12 mouse cellular contexts compared by ENCODE assay signal in genomic region chrY:90742261-90743052, GRCm38 (mm10). TPM values are rescaled to one million over a fixed set of nuclear protein-coding genes. Genes with fewer than 3 reads are reported as not detected.
DNase-seq lines count a peak whose midpoint lies in the region; ATAC-seq and TF ChIP-seq lines count a peak whose summit lies in the region.
"Not testable (repeated sequence)": the region's sequence is repeated elsewhere in the genome, so short reads cannot be mapped to it uniquely, and the experiment has no call there.
"Had no signal": no experiment of that assay in that cellular context is flagged by ENCODE, and none has a peak within 500 bp of the region (broad histone marks: within the 10 kb centered on the region; RNA-seq: fewer than 3 reads in every experiment).

No protein-coding gene starts in this region.

- not testable (repeated sequence) for H3K27ac ChIP-seq in forebrain, embryonic 16.5 days (ENCODE audit: low read length); hindbrain, embryonic 14.5 days; left cerebral cortex, adult 2 months
- peak overlapping the region; percentile 21; the same call in 1 of the 2 replicates for H3K27ac ChIP-seq in midbrain, embryonic 13.5 days

- peak; percentile 21 for ATAC-seq in forebrain, embryonic 16.5 days
- ATAC-seq in hindbrain, embryonic 14.5 days (ENCODE audit: low FRiP score), result not testable (repeated sequence)
- peak; percentile 12; the same call in 1 of the 2 replicates for ATAC-seq in midbrain, embryonic 13.5 days

- intact Hi-C loops in left cerebral cortex, adult 2 months (cut with DNase I), result not testable (repeated sequence)

- not testable (repeated sequence) for H3K4me2 ChIP-seq in forebrain, embryonic 16.5 days (ENCODE audit: low read length); hindbrain, embryonic 14.5 days (replicated peaks); midbrain, embryonic 13.5 days (replicated peaks)

- H3K27me3 ChIP-seq in forebrain, embryonic 16.5 days (replicated peaks; ENCODE audit: control insufficient read depth, insufficient read depth, low read length); hindbrain, embryonic 14.5 days (ENCODE audit: control insufficient read depth, insufficient read depth, low read length); midbrain, embryonic 13.5 days: not testable (repeated sequence)

- H3K9ac ChIP-seq in forebrain, embryonic 16.5 days (replicated peaks; ENCODE audit: low read depth, low read length); hindbrain, embryonic 14.5 days; midbrain, embryonic 13.5 days (replicated peaks): not testable (repeated sequence)

- not testable (repeated sequence) for H3K4me3 ChIP-seq in forebrain, embryonic 16.5 days (replicated peaks; ENCODE audit: low read length); hindbrain, embryonic 14.5 days (replicated peaks; ENCODE audit: low read length); left cerebral cortex, adult 2 months; midbrain, embryonic 13.5 days (replicated peaks)

- H3K36me3 ChIP-seq in forebrain, embryonic 16.5 days (ENCODE audit: control insufficient read depth, insufficient read depth), result peaks cover 22% of the 10 kb centered on the region
- peaks cover 44% of the 10 kb centered on the region for H3K36me3 ChIP-seq in hindbrain, embryonic 14.5 days (replicated peaks; ENCODE audit: control insufficient read depth, insufficient read depth)
- H3K36me3 ChIP-seq in midbrain, embryonic 13.5 days, result peaks cover 48% of the 10 kb centered on the region

- DNase-seq in NIH3T3 (ENCODE audit: low read depth), result peak; percentile 86
- peak; percentile 21 to 47 for DNase-seq in cerebellum, postnatal 4 days (ENCODE audit: low spot score in 2 of 2)
- DNase-seq in hindbrain, embryonic 14.5 days (ENCODE audit: low spot score), result peak; percentile 38
- peak; percentile 11 to 38 for DNase-seq in left cerebral cortex, adult 2 months (ENCODE audit: extremely low spot score in 1 of 2, low spot score in 2 of 2)
- peak; percentile 11 for DNase-seq in right cerebral cortex, postnatal 14 days
- DNase-seq in urinary bladder, postnatal 4 days (ENCODE audit: low spot score in 2 of 2), result peak; percentile 18 to 72

- not testable (repeated sequence) for TF ChIP-seq CTCF in left cerebral cortex, adult 2 months (IDR thresholded peaks at IDR 0.05)

- WGBS in forebrain, embryonic 16.5 days, result 85% methylated on average over 49 of the region's 49 CpGs
- 91% methylated on average over 49 of the region's 49 CpGs for WGBS in hindbrain, embryonic 14.5 days
- 88% methylated on average over 49 of the region's 49 CpGs for WGBS in midbrain, embryonic 13.5 days

- peaks cover 33% of the 10 kb centered on the region for H3K9me3 ChIP-seq in forebrain, embryonic 16.5 days (ENCODE audit: control insufficient read depth, low read length)
- peaks cover 61% of the 10 kb centered on the region for H3K9me3 ChIP-seq in hindbrain, embryonic 14.5 days (ENCODE audit: control insufficient read depth, low read length)
- H3K9me3 ChIP-seq in midbrain, embryonic 13.5 days, result peaks cover 52% of the 10 kb centered on the region

- H3K4me1 ChIP-seq in forebrain, embryonic 16.5 days (replicated peaks; ENCODE audit: control insufficient read depth, insufficient read depth, low read length); hindbrain, embryonic 14.5 days (replicated peaks; ENCODE audit: control insufficient read depth, insufficient read depth, low read length); midbrain, embryonic 13.5 days (replicated peaks): not testable (repeated sequence)

RNA-seq across cellular contexts. Expression of gene Gm21860, which starts 12.2 kb away (rescaled TPM):
- not detected in 2 replicates for polyA plus RNA-seq in forebrain, embryonic 16.5 days (2015; fragmentation: Nextera tagmentation; extraction: Ambion mirVana)
- not detected in 2 replicates for polyA plus RNA-seq in hindbrain, embryonic 14.5 days (2014; fragmentation: Nextera tagmentation; extraction: Ambion mirVana)
- total RNA-seq in left cerebral cortex, adult 2 months (2021), result not detected
- not detected in 2 replicates for polyA plus RNA-seq in midbrain, embryonic 13.5 days (2015; fragmentation: Nextera tagmentation; extraction: Ambion mirVana)
- total RNA-seq: heart, postnatal 10 days; layer of hippocampus, adult 2 months; megakaryocyte-erythroid progenitor cell, adult 5-6 weeks had no signal
- polyA plus RNA-seq: liver, embryonic 14.5 days had no signal

RNA-seq across cellular contexts. Expression of gene Gm47283, which starts 42.1 kb away (rescaled TPM):
- not detected in 2 replicates for polyA plus RNA-seq in forebrain, embryonic 16.5 days (2015; fragmentation: Nextera tagmentation; extraction: Ambion mirVana)
- not detected in 2 replicates for polyA plus RNA-seq in hindbrain, embryonic 14.5 days (2014; fragmentation: Nextera tagmentation; extraction: Ambion mirVana)
- total RNA-seq in left cerebral cortex, adult 2 months (2021), result not detected
- not detected in 2 replicates for polyA plus RNA-seq in midbrain, embryonic 13.5 days (2015; fragmentation: Nextera tagmentation; extraction: Ambion mirVana)
- total RNA-seq: heart, postnatal 10 days; layer of hippocampus, adult 2 months; megakaryocyte-erythroid progenitor cell, adult 5-6 weeks had no signal
- polyA plus RNA-seq: liver, embryonic 14.5 days had no signal

Comparison
In these comparisons a context has a peak if more than half of its experiments do, and no peak if none do; other contexts are left out.
1. DNase-seq: peak in every context shown above with its lines; median percentile 86 in NIH3T3; 45 in urinary bladder, postnatal 4 days; 38 in hindbrain, embryonic 14.5 days; 34 in cerebellum, postnatal 4 days; 24 in left cerebral cortex, adult 2 months; 11 in right cerebral cortex, postnatal 14 days.